Mouse (Mus musculus) megakaryocyte, embryonic 14.5 days (primary cell): ENCODE measurements around the gene Unc45b.
"Not testable (repeated sequence)": the region's sequence is repeated elsewhere in the genome, so short reads cannot be mapped to it uniquely, and the experiment has no call there.

ENCODE experiments used
- FLI1 ChIP-seq: IDR thresholded peaks from 2 replicates; pipeline ENCODE4 v1.6.1; 2012; ENCODE audit warnings: low read length, inconsistent platforms, mixed read lengths
- GATA1 ChIP-seq: IDR thresholded peaks from 3 replicates; pipeline ENCODE4 v1.6.1; 2012; ENCODE audit warnings: mixed read lengths, low read length, inconsistent platforms, borderline replicate concordance

- not testable (repeated sequence) for TF ChIP-seq GATA1, FLI1
Measured at GRCm38 (mm10) chr11:82930391-82930955, 20.1 kb downstream of the Unc45b start.
